Mouse (Mus musculus) heart, embryonic 16.5 days (tissue): ENCODE results near the gene Ttll8. TPM values are rescaled to one million over a fixed set of nuclear protein-coding genes. Genes with fewer than 3 reads are reported as not detected.

Experiments
- ATAC-seq: fragments of 200-750 bp; cut with Nextera tagmentation; replicated peaks from 2 replicates; pipeline ENCODE4 v1.8.0; 2017; ENCODE audit warnings: moderate number of reproducible peaks; ENCODE audit not compliant: insufficient read depth, low FRiP score; ENCODE audit errors: extremely low read depth
- H3K27ac ChIP-seq: fragments of 300-500 bp; sonication (generic); 2 replicates; pipeline ENCODE4 v1.5.1; 2014; ENCODE audit warnings: mild to moderate bottlenecking, low read length, control low read depth, moderate library complexity
- H3K27me3 ChIP-seq: fragments of 300-500 bp; sonication (generic); 2 replicates; pipeline ENCODE4 v1.6.1; 2014; ENCODE audit warnings: low read length, mixed read lengths; ENCODE audit not compliant: control insufficient read depth, insufficient read depth
- H3K36me3 ChIP-seq: fragments of 300-500 bp; sonication (generic); 2 replicates; pipeline ENCODE4 v1.6.1; 2014; ENCODE audit not compliant: control insufficient read depth, insufficient read depth
- H3K4me1 ChIP-seq: fragments of 300-500 bp; sonication (generic); 2 replicates; pipeline ENCODE4 v1.6.1; 2014; ENCODE audit warnings: low read length, mixed read lengths; ENCODE audit not compliant: control insufficient read depth, insufficient read depth
- H3K4me2 ChIP-seq: fragments of 300-500 bp; sonication (generic); 2 replicates; pipeline ENCODE4 v1.6.1; 2014; ENCODE audit warnings: low read depth, mild to moderate bottlenecking, control low read depth, low read length
- H3K4me3 ChIP-seq: fragments of 300-500 bp; sonication (generic); 2 replicates; pipeline ENCODE4 v1.5.1; 2014; ENCODE audit warnings: mild to moderate bottlenecking, control low read depth, low read length
- H3K9ac ChIP-seq: fragments of 300-500 bp; sonication (generic); 2 replicates; pipeline ENCODE4 v1.6.1; 2014; ENCODE audit warnings: low read length, control low read depth
- H3K9me3 ChIP-seq: fragments of 300-500 bp; sonication (generic); replicated peaks from 2 replicates; pipeline ENCODE4 v1.6.1; 2016; ENCODE audit warnings: low read length; ENCODE audit not compliant: control insufficient read depth
- WGBS: fragments of 180-500 bp; shearing (Covaris S2); extraction: QIAGEN DNeasy Blood & Tissue Kit; methylation state at CpG from one replicate; pipeline ENCODE4 v1.1.7; 2014; 5-methylcytosine and 5-hydroxymethylcytosine counted together
- polyA plus RNA-seq: library from polyadenylated mRNA; unstranded; fragments of >200 nt; fragmentation: Nextera tagmentation; extraction: Ambion mirVana; gene quantifications from 2 replicates; pipeline ENCODE4 v1.2.1, GENCODE M21; 2015

Ttll8 gene
- polyA plus RNA-seq, 1 experiment from 2014 or later, result not detected

DNA sequence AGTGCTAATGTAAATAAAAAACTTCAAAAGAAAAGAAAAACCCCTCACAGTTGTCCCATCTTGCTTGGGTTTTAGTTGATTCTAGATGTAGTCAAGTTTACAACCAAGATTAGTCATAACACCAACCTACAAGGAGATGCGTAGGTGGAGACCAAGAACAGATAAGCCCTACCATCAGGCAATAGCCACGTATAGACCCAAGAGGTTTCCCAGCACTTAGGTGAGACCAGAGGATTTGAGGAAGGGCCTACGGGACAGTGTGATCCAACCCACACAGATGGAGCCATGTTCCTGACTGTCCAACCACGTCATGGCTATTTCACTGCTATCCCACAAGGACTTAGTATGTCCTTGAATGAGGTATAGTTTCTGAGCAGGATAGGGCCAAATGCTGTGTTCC lies 18.1 kb upstream of the Ttll8 start:
- no peak for ATAC-seq
- no peak overlapping the region for H3K4me2 ChIP-seq
- WGBS, result 86% methylated on average over 4 of the region's 4 CpGs

DNA sequence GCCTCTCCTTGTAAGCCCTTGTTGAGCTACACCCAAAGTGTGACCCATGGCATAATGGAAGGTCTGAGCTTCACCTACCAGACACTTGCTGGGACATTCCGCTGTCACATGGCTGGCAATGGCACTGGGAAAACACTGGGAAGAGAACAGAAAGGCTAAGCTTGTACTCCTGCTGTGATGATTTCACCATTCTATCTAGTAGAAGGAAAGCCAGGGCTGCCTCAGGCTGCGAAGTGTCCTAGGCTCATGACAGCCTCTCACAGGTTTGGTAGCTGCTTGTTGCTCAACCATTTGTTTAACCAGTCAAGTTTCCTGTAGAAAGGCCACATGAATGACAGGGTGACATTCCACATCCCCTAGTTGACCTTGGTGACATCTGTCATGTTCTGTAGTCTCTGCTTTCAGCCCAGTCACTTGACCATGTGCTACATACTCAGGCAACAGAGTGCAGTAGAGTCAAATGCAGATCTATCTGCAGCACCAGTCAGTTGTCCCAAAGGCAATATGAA lies 9.9 kb upstream of the Ttll8 start:
- no peak overlapping the region for H3K27ac ChIP-seq
- no peak overlapping the region for H3K4me3 ChIP-seq
- H3K36me3 ChIP-seq, result no peaks in the 10 kb centered on the region
- H3K27me3 ChIP-seq, result 0 out of 2 replicates have a peak, but pooled peaks cover 4% of the 10 kb centered on the region
- H3K4me2 ChIP-seq, result no peak overlapping the region
- no peak for ATAC-seq
- no peaks in the 10 kb centered on the region for H3K9me3 ChIP-seq
- no peaks in the 10 kb centered on the region for H3K4me1 ChIP-seq
- WGBS, result 93% methylated on average over 2 of the region's 2 CpGs
- H3K9ac ChIP-seq, result no peak overlapping the region

More for the DNA sequence above, 18.1 kb upstream of the Ttll8 start:
- H3K27me3 ChIP-seq, result no peaks in the 10 kb centered on the region
- H3K9me3 ChIP-seq, result no peaks in the 10 kb centered on the region
- H3K4me1 ChIP-seq, result no peaks in the 10 kb centered on the region
- H3K27ac ChIP-seq, result no peak overlapping the region
- no peak overlapping the region for H3K4me3 ChIP-seq
- no peaks in the 10 kb centered on the region for H3K36me3 ChIP-seq
- no peak overlapping the region for H3K9ac ChIP-seq

DNA sequence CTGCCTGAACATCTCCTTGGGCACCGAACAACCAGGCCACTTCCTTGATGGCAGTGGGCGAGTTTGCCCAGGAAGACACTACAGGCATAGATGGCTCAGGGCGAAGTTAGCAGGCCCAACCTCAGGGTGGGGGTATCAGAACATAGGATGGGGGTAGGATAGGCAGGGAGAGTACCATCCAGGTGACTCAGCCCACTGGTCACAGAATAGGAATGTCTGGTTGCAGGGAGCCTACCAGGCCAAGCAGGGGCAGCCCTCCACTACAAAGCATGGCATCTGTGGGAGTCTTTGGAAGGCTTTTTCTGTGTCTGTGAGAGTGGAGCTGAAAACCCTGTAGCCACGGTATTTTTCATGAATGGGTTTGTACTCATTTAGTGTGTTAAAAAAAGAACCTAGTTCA lies 3.3 kb upstream of the Ttll8 start:
- WGBS, result 80% methylated on average over 4 of the region's 4 CpGs

DNA sequence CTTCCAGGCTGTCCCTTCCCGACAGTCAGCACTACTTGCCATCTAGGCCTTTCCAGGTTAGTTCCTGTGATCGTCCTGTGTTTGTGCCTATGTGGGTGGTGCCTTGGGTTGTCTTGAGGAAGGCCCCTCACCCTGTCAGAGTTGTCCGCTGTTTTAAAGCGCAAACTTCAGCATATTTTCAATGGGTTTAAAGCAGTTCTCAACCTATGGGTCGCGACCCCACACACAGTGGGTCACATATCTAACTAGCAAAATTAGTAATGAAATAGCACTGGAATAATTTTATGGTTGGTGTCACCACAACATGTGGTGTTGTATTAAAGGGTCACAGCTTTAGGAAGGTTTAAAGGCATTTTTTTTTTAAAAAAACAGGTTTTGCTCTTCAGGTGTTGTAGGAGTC lies 1.1 kb upstream of the Ttll8 start:
- Histone ChIP-seq H3K4me3 (no peak overlapping the region), H3K4me2 (no peak overlapping the region), H3K9me3 (no peaks in the 10 kb centered on the region), H3K4me1 (no peaks in the 10 kb centered on the region), H3K27me3 (peaks cover 25% of the 10 kb centered on the region), H3K36me3 (no peaks in the 10 kb centered on the region), H3K27ac (no peak overlapping the region), H3K9ac (no peak overlapping the region)
- 85% methylated on average over 6 of the region's 6 CpGs for WGBS
- no peak for ATAC-seq

More for the DNA sequence above, 3.3 kb upstream of the Ttll8 start:
- Histone ChIP-seq H3K4me3 (no peak overlapping the region), H3K4me1 (no peaks in the 10 kb centered on the region), H3K27ac (no peak overlapping the region), H3K4me2 (no peak overlapping the region), H3K9me3 (no peaks in the 10 kb centered on the region), H3K36me3 (no peaks in the 10 kb centered on the region), H3K27me3 (peaks cover 25% of the 10 kb centered on the region), H3K9ac (no peak overlapping the region)
- no peak for ATAC-seq

DNA sequence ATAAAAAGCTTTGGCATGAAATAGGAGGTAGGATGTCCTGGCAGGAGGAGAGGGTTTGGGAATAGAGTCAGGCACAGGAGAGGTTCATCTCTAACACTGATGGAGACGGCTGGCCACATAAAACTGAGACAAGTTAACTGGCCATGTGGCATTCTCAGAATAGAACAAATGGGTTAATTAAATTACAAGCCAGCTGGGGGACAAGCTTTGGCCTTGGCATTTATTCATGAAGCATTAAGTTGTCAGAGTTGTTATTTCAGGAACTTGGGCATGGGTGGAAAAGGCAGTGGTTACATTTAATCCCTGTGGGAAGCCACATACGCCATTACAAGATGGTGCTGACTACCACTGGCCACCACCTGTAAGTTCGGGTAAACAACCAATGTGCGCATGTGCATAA lies 3.0 kb downstream of the Ttll8 start:
- H3K9me3 ChIP-seq, result no peaks in the 10 kb centered on the region
- H3K4me3 ChIP-seq, result no peak overlapping the region
- peaks cover 21% of the 10 kb centered on the region for H3K27me3 ChIP-seq
- H3K27ac ChIP-seq, result no peak overlapping the region
- H3K36me3 ChIP-seq, result no peaks in the 10 kb centered on the region
- no peak overlapping the region for H3K9ac ChIP-seq
- no peaks in the 10 kb centered on the region for H3K4me1 ChIP-seq
- WGBS, result 83% methylated on average over 4 of the region's 4 CpGs
- no peak overlapping the region for H3K4me2 ChIP-seq
- ATAC-seq, result no peak

DNA sequence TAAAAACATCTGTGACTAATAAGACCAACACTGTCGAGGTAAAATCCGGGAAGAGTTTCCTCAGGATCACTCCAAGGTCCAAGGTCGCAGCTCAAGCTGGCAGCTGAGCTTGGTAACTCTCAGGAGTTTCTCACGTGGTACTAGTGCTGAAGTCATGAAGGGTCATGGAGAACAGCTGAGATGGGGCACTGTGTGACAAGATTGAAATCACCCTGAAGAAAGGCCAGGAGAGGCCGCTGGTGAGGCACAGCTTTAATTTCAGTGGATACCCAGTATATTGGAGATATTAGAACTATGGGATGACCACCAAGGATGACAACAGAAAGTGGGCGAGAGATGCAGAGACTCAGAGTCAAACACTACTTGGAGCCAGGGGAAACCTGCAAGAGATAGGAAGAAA lies 7.4 kb downstream of the Ttll8 start:
- WGBS, result 49% methylated on average over 6 of the region's 6 CpGs
- Histone ChIP-seq H3K27ac (no peak overlapping the region), H3K9ac (no peak overlapping the region), H3K36me3 (no peaks in the 10 kb centered on the region), H3K27me3 (no peaks in the 10 kb centered on the region), H3K9me3 (no peaks in the 10 kb centered on the region), H3K4me2 (no peak overlapping the region), H3K4me3 (no peak overlapping the region), H3K4me1 (peaks cover 5% of the 10 kb centered on the region)
- no peak for ATAC-seq

DNA sequence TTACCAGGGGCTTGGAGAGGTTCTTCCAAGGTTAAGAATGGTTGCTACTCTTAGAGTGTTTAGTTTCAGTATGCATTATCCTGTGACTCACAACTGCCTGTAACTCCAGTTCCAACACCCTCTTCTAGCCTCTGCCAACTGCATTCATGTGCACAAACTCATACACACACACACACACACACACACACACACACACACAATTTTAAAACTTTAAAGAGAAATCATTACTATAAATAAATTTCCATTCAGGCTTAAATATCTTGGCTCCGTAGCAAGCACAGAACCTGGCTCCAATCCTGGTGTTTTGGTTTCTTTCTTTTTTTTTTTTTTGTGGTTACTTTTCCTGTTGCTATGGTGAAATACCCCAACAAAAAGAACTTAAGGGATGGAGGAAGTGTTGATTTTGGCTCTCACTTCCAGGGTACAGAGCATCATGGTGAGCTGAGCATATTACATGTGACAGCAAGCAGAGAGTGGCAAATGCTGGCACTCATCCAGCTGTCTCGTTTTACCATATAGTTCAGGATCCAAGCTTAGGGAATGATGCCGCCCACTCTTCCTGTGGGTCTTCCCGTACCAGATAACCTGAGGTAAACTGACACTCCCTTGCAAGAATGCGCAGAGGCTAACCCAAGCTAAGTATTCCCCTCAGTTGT lies 10.2 kb downstream of the Ttll8 start:
- Histone ChIP-seq H3K4me1 (peaks cover 5% of the 10 kb centered on the region), H3K27ac (no peak overlapping the region), H3K27me3 (no peaks in the 10 kb centered on the region), H3K4me2 (no peak overlapping the region), H3K4me3 (no peak overlapping the region), H3K36me3 (no peaks in the 10 kb centered on the region), H3K9me3 (no peaks in the 10 kb centered on the region), H3K9ac (no peak overlapping the region)
- 62% methylated on average over 5 of the region's 5 CpGs for WGBS
- no peak for ATAC-seq

DNA sequence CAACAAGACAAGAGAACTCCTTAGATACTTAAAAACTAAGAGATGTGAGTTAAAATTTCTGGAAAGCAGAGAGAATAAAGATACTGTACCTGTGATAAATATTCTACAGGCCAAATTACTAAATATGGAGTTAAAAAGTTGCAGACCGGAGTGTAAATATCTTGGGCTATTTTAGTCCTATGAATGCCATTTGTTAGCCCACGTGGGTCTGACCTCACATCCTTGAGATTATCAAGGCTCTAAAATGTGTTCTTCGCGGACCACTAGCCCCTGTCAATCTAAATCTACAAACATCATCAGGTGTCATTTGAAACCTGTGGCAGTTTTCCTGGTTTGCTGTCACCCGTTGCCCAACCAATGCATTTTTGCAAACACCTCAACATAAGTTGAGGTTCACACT lies 11.4 kb downstream of the Ttll8 start:
- no peak overlapping the region for H3K27ac ChIP-seq
- no peak; the same call in 1 of the 2 replicates for ATAC-seq

DNA sequence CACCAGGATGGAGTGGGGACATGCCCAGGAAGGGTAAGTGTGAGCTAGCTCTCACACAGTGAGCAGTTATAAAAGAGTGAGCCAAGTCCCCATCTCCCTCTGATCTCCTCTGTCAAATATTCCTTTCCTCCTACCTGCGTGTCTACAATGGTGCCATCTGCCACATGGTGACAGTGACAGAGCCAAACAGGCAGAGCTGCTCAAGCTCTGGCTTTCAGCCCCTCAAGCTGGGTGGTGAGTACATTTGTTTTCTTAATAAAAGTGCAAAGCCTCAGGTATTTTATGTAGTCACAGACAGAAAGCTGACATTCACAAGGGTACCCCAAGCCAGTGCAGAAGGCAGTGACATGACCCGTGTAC lies 16.9 kb downstream of the Ttll8 start:
- ATAC-seq, result no peak
- Histone ChIP-seq H3K9me3 (0 out of 2 replicates have a peak, but pooled peaks cover 2% of the 10 kb centered on the region), H3K4me2 (no peak overlapping the region), H3K36me3 (no peaks in the 10 kb centered on the region), H3K27me3 (no peaks in the 10 kb centered on the region), H3K4me1 (no peaks in the 10 kb centered on the region), H3K4me3 (no peak overlapping the region), H3K27ac (no peak overlapping the region), H3K9ac (no peak overlapping the region)
- WGBS, result 67% methylated on average over 2 of the region's 2 CpGs

More for the DNA sequence above, 11.4 kb downstream of the Ttll8 start:
- no peak overlapping the region for H3K4me3 ChIP-seq
- no peaks in the 10 kb centered on the region for H3K9me3 ChIP-seq
- H3K4me1 ChIP-seq, result peaks cover 5% of the 10 kb centered on the region
- WGBS, result 33% methylated on average over 5 of the region's 5 CpGs
- no peak overlapping the region for H3K9ac ChIP-seq
- no peak overlapping the region for H3K4me2 ChIP-seq
- H3K36me3 ChIP-seq, result no peaks in the 10 kb centered on the region
- no peaks in the 10 kb centered on the region for H3K27me3 ChIP-seq
